Mouse (Mus musculus) neural tube, embryonic 11.5 days (tissue): ENCODE results near the gene Plp2. TPM values are rescaled to one million over a fixed set of nuclear protein-coding genes. Genes with fewer than 3 reads are reported as not detected.
"Not testable (repeated sequence)": the region's sequence is repeated elsewhere in the genome, so short reads cannot be mapped to it uniquely, and the experiment has no call there.

Experiments
- ATAC-seq: fragments of 200-750 bp; cut with Nextera tagmentation; 2 replicates; pipeline ENCODE4 v1.8.0; 2017; ENCODE audit warnings: moderate number of reproducible peaks, mild to moderate bottlenecking, moderate TSS enrichment, moderate library complexity; ENCODE audit not compliant: insufficient read depth, low FRiP score, low TSS enrichment
- DNase-seq: peaks from one replicate; pipeline ENCODE4 v3.0.0-alpha.2; 2015; ENCODE audit warnings: low spot score
- H3K27ac ChIP-seq: fragments of 300-500 bp; sonication (generic); 2 replicates; pipeline ENCODE4 v1.5.1; 2014; ENCODE audit warnings: low read depth, mild to moderate bottlenecking, low read length
- H3K27me3 ChIP-seq: fragments of 300-500 bp; sonication (generic); 2 replicates; pipeline ENCODE4 v1.6.1; 2014; ENCODE audit warnings: mild to moderate bottlenecking, low read length, mixed read lengths; ENCODE audit not compliant: control insufficient read depth, insufficient read depth
- H3K36me3 ChIP-seq: fragments of 300-500 bp; sonication (generic); 2 replicates; pipeline ENCODE4 v1.6.1; 2014; ENCODE audit warnings: mild to moderate bottlenecking, low read length, moderate library complexity, mixed read lengths; ENCODE audit not compliant: control insufficient read depth, insufficient read depth
- H3K4me1 ChIP-seq: fragments of 300-500 bp; sonication (generic); 2 replicates; pipeline ENCODE4 v1.6.1; 2014; ENCODE audit warnings: low read length, mixed read lengths; ENCODE audit not compliant: control insufficient read depth, insufficient read depth
- H3K4me2 ChIP-seq: fragments of 300-500 bp; sonication (generic); 2 replicates; pipeline ENCODE4 v1.6.1; 2014; ENCODE audit warnings: low read depth, mild to moderate bottlenecking, moderate library complexity
- H3K4me3 ChIP-seq: fragments of 300-500 bp; sonication (generic); 2 replicates; pipeline ENCODE4 v1.5.1; 2014; ENCODE audit warnings: low read depth, low read length
- H3K9ac ChIP-seq: fragments of 300-500 bp; sonication (generic); 2 replicates; pipeline ENCODE4 v1.6.1; 2014; ENCODE audit warnings: mild to moderate bottlenecking, low read length
- H3K9me3 ChIP-seq: fragments of 300-500 bp; sonication (generic); 2 replicates; pipeline ENCODE4 v1.6.1; 2016; ENCODE audit warnings: low read length; ENCODE audit not compliant: control insufficient read depth
- WGBS: fragments of 180-500 bp; shearing (Covaris S2); extraction: QIAGEN DNeasy Blood & Tissue Kit; methylation state at CpG from one replicate; pipeline ENCODE4 v1.1.7; 2014; 5-methylcytosine and 5-hydroxymethylcytosine counted together
- polyA plus RNA-seq: library from polyadenylated mRNA; unstranded; fragments of >200 nt; fragmentation: Nextera tagmentation; extraction: Ambion mirVana; gene quantifications from 2 replicates; pipeline ENCODE4 v1.2.1, GENCODE M21; 2014

Gene Plp2
- polyA plus RNA-seq: 43.3 and 49.4 TPM in 2 replicates

GRCm38 (mm10) chrX:7670921-7671623 lies at the start of gene Plp2:
Plp2 (minus strand) TSS chrX:7671390.
- no peaks in the 10 kb centered on the region for H3K9me3 ChIP-seq
- DNase-seq (peak; percentile 20), ATAC-seq (peak; percentile 68)
- no peaks in the 10 kb centered on the region for H3K4me1 ChIP-seq
- H3K27me3 ChIP-seq: no peaks in the 10 kb centered on the region
- no peaks in the 10 kb centered on the region for H3K36me3 ChIP-seq
- WGBS: 18% methylated on average over 27 of the region's 36 CpGs
- H3K27ac ChIP-seq: no peak within 1 kb of the TSS
- peak within 1 kb of the TSS; percentile 36 for H3K4me3 ChIP-seq
- peak within 1 kb of the TSS; percentile 44 for H3K4me2 ChIP-seq
- peak within 1 kb of the TSS; percentile 41 for H3K9ac ChIP-seq

DNA sequence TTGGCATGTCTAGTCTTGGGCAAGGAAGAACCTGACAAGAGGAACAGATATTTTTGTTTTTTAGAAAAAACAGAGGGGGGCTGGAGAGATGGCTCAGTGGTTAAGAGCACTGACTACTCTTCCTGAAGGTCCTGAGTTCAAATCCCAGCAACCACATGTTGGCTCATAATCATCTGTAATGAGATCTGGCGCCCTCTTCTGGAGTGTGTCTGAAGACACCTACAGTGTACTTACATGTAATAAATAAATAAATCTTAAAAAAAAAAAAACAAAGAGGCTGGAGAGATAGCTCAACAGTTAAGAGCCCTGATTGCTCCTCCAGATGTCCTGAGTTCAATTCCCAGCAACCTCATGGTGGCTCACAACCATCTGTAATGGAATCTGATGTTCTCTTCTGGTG lies 44.9 kb upstream of the Plp2 start:
- H3K27ac ChIP-seq, H3K9me3 ChIP-seq, H3K27me3 ChIP-seq, H3K9ac ChIP-seq, H3K4me3 ChIP-seq, ATAC-seq, H3K4me2 ChIP-seq, H3K36me3 ChIP-seq, DNase-seq, H3K4me1 ChIP-seq: not testable (repeated sequence)
- WGBS: 30% methylated on average over 1 of the region's 1 CpGs

DNA sequence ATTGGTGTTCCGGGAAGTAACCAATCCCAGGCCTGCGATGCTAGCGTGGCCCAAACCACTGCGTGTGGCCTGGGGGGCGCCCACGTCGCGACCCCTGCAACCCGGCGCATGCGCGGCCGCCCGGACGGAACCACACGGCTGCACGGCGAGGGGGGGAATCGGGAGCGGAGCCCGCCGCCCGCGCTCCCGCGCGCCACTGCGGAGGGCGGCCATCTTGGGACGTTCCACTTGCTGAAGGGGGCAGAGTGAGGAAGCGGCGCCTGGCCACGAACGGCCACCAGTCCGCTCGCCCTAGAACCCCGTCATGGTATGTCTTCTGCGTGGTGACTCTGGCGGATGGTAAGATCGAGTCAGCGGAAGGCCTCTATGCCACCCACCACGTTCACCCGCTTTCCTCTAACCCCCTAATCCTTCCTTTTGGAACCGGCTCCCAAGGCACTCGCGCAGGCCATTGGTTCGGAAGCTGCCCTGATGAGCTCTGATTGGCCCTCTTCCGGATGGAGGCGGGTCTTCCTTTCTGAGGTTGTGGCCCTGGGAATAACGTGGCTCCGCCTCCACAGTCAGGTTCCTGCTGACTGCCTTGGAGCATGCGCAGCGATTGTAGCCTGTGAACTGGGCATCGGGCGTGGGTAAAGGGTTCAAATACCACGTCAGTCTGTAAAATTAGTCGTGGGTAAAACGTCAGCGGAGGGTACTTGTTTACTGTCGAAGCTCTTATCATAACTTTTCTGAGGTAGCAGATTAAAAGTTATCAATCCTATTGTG lies 43.1 kb upstream of the Plp2 start, which contains the start of gene Wdr45:
TSS of gene Wdr45 (plus strand) at position 199 of the 765 bp plus-strand sequence.
- not testable (repeated sequence) for H3K27me3 ChIP-seq, H3K9ac ChIP-seq, H3K4me1 ChIP-seq, H3K9me3 ChIP-seq, H3K27ac ChIP-seq, H3K36me3 ChIP-seq
- H3K4me3 ChIP-seq: peak within 1 kb of the TSS; percentile 23; the same call in 1 of the 2 replicates
- peak within 1 kb of the TSS; percentile 25 for H3K4me2 ChIP-seq
- ATAC-seq (peak; percentile 97), DNase-seq (peak; percentile 89)
- 16% methylated on average over 24 of the region's 60 CpGs for WGBS

DNA sequence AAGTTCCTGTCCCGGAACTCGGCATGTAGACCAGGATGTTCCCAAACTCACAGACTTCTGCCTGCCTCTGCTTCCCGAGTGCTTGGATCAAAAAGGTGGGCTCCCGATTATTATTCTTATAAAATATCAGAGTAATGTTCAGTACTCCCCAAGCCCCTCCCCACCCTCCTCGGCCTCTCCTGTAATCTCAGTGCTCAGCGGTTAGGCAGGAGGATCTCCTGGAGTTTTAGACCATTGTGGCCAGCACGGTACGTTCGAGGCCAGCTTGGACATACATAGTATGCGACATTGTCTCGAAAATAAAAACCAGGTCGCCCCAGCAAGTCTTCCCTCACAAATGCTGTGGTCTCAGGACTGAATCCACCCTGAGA lies 42.6 kb upstream of the Plp2 start:
- H3K27ac ChIP-seq, H3K27me3 ChIP-seq, DNase-seq, H3K36me3 ChIP-seq, H3K9ac ChIP-seq, H3K9me3 ChIP-seq, ATAC-seq, H3K4me1 ChIP-seq: not testable (repeated sequence)
- WGBS: 32% methylated on average over 5 of the region's 12 CpGs
- peak overlapping the region; percentile 25 for H3K4me2 ChIP-seq
- peak overlapping the region; percentile 23; the same call in 1 of the 2 replicates for H3K4me3 ChIP-seq

GRCm38 (mm10) chrX:7696954-7697381 lies 25.8 kb upstream of the Plp2 start, which contains the start of gene Gpkow:
Gpkow (plus strand) TSS chrX:7697131.
- H3K4me2 ChIP-seq: peak within 1 kb of the TSS; percentile 51
- DNase-seq (peak; percentile 85), ATAC-seq (peak; percentile 89)
- no peaks in the 10 kb centered on the region for H3K4me1 ChIP-seq
- H3K27ac ChIP-seq: no peak within 1 kb of the TSS
- no peaks in the 10 kb centered on the region for H3K9me3 ChIP-seq
- 11% methylated on average over 33 of the region's 33 CpGs for WGBS
- no peaks in the 10 kb centered on the region for H3K27me3 ChIP-seq
- H3K9ac ChIP-seq: peak within 1 kb of the TSS; percentile 50
- peak within 1 kb of the TSS; percentile 55 for H3K4me3 ChIP-seq
- H3K36me3 ChIP-seq: no peaks in the 10 kb centered on the region

DNA sequence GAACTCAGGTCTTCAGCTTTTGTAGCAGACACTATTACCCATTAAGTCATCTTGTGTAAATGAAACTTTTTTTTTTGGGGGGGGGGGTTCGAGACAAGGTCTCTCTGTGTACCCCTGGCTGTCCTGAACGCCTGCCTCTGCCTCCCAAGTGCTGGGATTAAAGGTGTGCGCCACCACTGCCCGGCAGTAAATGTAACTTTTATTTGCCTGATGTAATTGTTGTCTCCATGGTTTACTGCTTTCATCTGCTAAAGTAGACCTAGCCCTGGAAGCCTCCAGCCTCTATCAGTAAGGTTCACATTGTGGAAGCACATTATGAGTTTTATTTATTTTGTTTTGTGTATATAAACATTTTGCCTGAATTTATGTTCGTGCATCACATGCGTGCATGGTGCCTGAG lies 25.3 kb upstream of the Plp2 start:
- Histone ChIP-seq H3K4me1 (no peaks in the 10 kb centered on the region), H3K27ac (no peak overlapping the region), H3K9ac (no peak overlapping the region), H3K4me3 (no peak overlapping the region), H3K27me3 (no peaks in the 10 kb centered on the region), H3K36me3 (no peaks in the 10 kb centered on the region), H3K9me3 (no peaks in the 10 kb centered on the region), H3K4me2 (0 out of 2 replicates have a peak overlapping the region, but pooled peaks have one; percentile 22)
- no peak for DNase-seq
- ATAC-seq: peak; percentile 54
- 46% methylated on average over 6 of the region's 6 CpGs for WGBS

GRCm38 (mm10) chrX:7692862-7693261 lies 21.7 kb upstream of the Plp2 start:
- peak; percentile 17 for DNase-seq
- 45% methylated on average over 4 of the region's 4 CpGs for WGBS
- H3K4me3 ChIP-seq: no peak overlapping the region
- no peak overlapping the region for H3K9ac ChIP-seq
- H3K4me1 ChIP-seq: no peaks in the 10 kb centered on the region
- no peaks in the 10 kb centered on the region for H3K27me3 ChIP-seq
- no peak overlapping the region for H3K27ac ChIP-seq
- no peak overlapping the region for H3K4me2 ChIP-seq
- ATAC-seq: no peak
- no peaks in the 10 kb centered on the region for H3K36me3 ChIP-seq
- no peaks in the 10 kb centered on the region for H3K9me3 ChIP-seq

DNA sequence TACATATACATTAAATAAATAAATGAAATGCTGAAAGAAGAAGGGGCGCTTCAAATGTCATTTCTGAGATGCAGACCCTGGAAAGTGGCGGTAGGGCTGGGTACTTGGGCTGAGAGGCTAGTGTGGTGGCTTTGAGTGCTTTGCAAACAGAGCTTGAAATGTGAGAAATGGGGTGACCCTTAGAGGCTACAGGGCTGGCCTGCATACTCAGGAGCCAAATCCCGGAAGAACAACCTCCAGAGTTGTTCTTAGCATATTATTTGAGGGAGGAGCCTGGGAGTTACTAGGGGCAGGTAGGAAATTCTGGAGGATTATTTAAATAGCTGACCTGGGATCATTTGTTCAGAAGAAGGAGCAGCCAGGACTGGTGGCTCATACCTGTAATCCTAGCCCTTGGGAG lies 19.3 kb upstream of the Plp2 start:
- H3K9me3 ChIP-seq: no peaks in the 10 kb centered on the region
- H3K4me3 ChIP-seq: no peak overlapping the region
- no peaks in the 10 kb centered on the region for H3K4me1 ChIP-seq
- no peak for ATAC-seq
- H3K4me2 ChIP-seq: no peak overlapping the region
- DNase-seq: no peak
- H3K9ac ChIP-seq: no peak overlapping the region
- H3K27me3 ChIP-seq: no peaks in the 10 kb centered on the region
- no peaks in the 10 kb centered on the region for H3K36me3 ChIP-seq
- H3K27ac ChIP-seq: no peak overlapping the region
- WGBS: 75% methylated on average over 3 of the region's 3 CpGs
